Mouse (Mus musculus): ENCODE results near the gene Prkce. TPM values are rescaled to one million over a fixed set of nuclear protein-coding genes. Genes with fewer than 3 reads are reported as not detected.

Prkce gene
- polyA plus RNA-seq, 1 experiment = 4.8 TPM

- no peak overlapping the region for H3K4me3 ChIP-seq (replicated peaks; ENCODE audit: control insufficient read depth, low read depth, low read length)
- TF ChIP-seq CTCF (IDR thresholded peaks at IDR 0.05; ENCODE audit: control insufficient read depth, insufficient read depth, low read length) (no peak), POLR2A (IDR thresholded peaks at IDR 0.05; ENCODE audit: borderline replicate concordance, control insufficient read depth, low read depth, low read length) (no peak)
- 29% methylated on average over 6 of the region's 6 CpGs for WGBS
- H3K27ac ChIP-seq (ENCODE audit: control insufficient read depth, insufficient read depth, low read depth, low read length, poor library complexity) = no peak overlapping the region
- H3K4me1 ChIP-seq (ENCODE audit: control insufficient read depth, insufficient read depth, low read length) = no peaks in the 10 kb centered on the region
Measured at GRCm38 (mm10) chr17:86592991-86593586, 425.5 kb downstream of the Prkce start.

- 75% methylated on average over 9 of the region's 9 CpGs for WGBS
Measured at GRCm38 (mm10) chr17:86595526-86595925, 427.9 kb downstream of the Prkce start.

DNA sequence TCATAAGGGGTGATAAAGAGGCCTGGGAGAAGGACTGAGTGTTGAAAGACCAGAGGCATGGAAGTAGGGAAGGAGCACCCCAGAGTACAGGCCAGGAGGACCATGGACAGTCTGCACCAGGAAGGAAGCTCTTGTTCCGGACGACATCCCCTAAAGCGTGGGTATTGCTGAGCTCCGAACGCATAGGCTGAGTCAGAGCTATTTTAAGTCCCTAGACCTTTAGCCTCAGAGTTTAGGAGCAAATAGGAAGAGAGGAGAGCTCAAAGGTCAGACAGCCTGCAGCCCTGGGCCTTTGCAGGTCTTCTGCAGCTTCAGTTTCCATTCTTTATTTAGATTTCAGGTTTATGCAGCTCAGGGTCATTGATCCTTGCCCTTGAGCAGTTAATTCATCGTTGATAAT lies 433.5 kb downstream of the Prkce start:
- TF ChIP-seq POLR2A (IDR thresholded peaks at IDR 0.05; ENCODE audit: borderline replicate concordance, control insufficient read depth, low read depth, low read length) (no peak), CTCF (IDR thresholded peaks at IDR 0.05; ENCODE audit: control insufficient read depth, insufficient read depth, low read length) (no peak)
- WGBS = 75% methylated on average over 6 of the region's 6 CpGs
- H3K4me1 ChIP-seq (ENCODE audit: control insufficient read depth, insufficient read depth, low read length) = no peaks in the 10 kb centered on the region; the same call in 1 of the 2 replicates
- H3K4me3 ChIP-seq (replicated peaks; ENCODE audit: control insufficient read depth, low read depth, low read length) = no peak overlapping the region
- H3K27ac ChIP-seq (ENCODE audit: control insufficient read depth, insufficient read depth, low read depth, low read length, poor library complexity) = no peak overlapping the region

More at GRCm38 (mm10) chr17:86595526-86595925, 427.9 kb downstream of the Prkce start:
- Histone ChIP-seq H3K27ac (ENCODE audit: control insufficient read depth, insufficient read depth, low read depth, low read length, poor library complexity) (no peak overlapping the region), H3K4me3 (replicated peaks; ENCODE audit: control insufficient read depth, low read depth, low read length) (no peak overlapping the region), H3K4me1 (ENCODE audit: control insufficient read depth, insufficient read depth, low read length) (no peaks in the 10 kb centered on the region; the same call in 1 of the 2 replicates)
- no peak for TF ChIP-seq CTCF (IDR thresholded peaks at IDR 0.05; ENCODE audit: control insufficient read depth, insufficient read depth, low read length)

DNA sequence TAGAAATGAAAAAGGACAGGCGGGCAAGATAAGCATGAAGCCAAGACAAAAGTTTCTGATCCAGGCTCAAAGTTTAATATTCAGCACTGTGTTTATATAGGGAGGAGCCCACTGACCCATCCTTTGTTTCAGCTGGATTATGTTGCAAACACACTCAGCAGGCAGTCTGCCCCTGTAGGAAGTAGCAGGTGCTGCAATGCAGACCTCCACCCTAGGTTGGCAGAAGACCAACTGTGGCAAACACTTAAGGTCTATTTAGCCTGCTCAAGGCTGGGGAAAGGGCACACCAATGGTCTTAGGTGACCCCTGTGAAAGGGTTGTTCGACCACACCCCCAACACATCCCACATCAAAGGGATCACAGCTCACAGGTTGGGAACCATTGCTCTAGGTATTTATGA lies 434.3 kb downstream of the Prkce start:
- 83% methylated on average over 2 of the region's 2 CpGs for WGBS
- no peak overlapping the region for H3K27ac ChIP-seq (ENCODE audit: control insufficient read depth, insufficient read depth, low read depth, low read length, poor library complexity)
- TF ChIP-seq POLR2A (IDR thresholded peaks at IDR 0.05; ENCODE audit: borderline replicate concordance, control insufficient read depth, low read depth, low read length) = no peak
- no peak for TF ChIP-seq CTCF (IDR thresholded peaks at IDR 0.05; ENCODE audit: control insufficient read depth, insufficient read depth, low read length)
- H3K4me1 ChIP-seq (ENCODE audit: control insufficient read depth, insufficient read depth, low read length) = no peaks in the 10 kb centered on the region; the same call in 1 of the 2 replicates
- no peak overlapping the region for H3K4me3 ChIP-seq (replicated peaks; ENCODE audit: control insufficient read depth, low read depth, low read length)

DNA sequence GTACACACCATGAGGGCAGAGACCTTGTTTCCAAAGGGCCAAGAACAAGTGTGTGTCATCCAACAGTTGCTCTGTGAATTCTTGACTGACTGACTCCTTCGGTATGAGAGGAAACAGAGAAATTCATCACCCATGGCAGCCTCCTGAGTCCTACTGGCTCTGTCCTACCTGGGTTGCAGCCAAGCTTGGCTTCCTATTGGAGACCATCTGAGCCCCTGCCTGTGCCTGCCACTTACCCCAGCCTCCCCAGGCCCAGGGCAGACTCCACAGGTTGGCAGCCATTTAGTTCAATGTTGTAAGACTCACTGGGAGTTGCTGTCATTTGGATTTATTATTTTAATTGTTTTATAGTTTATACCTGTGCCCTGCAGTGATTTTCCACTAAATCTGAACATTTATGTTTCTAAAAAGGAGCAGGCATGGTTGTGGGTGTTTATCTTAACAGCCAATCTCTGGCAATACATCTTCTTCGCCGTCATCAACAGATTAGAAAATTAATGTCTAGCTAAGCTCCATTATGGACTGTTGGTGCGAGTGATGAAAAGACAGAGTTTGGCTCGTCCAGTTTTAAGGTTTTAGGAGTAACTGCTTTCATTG lies 436.4 kb downstream of the Prkce start:
- H3K27ac ChIP-seq (ENCODE audit: control insufficient read depth, insufficient read depth, low read depth, low read length, poor library complexity) = no peak overlapping the region
- TF ChIP-seq POLR2A (IDR thresholded peaks at IDR 0.05; ENCODE audit: borderline replicate concordance, control insufficient read depth, low read depth, low read length) (no peak), CTCF (IDR thresholded peaks at IDR 0.05; ENCODE audit: control insufficient read depth, insufficient read depth, low read length) (no peak)
- 80% methylated on average over 5 of the region's 5 CpGs for WGBS
- no peaks in the 10 kb centered on the region for H3K4me1 ChIP-seq (ENCODE audit: control insufficient read depth, insufficient read depth, low read length)
- H3K4me3 ChIP-seq (replicated peaks; ENCODE audit: control insufficient read depth, low read depth, low read length) = no peak overlapping the region

GRCm38 (mm10) chr17:86607981-86608380 lies 440.4 kb downstream of the Prkce start:
- no peak overlapping the region for H3K4me3 ChIP-seq (replicated peaks; ENCODE audit: control insufficient read depth, low read depth, low read length)
- TF ChIP-seq CTCF (IDR thresholded peaks at IDR 0.05; ENCODE audit: control insufficient read depth, insufficient read depth, low read length) (no peak), POLR2A (IDR thresholded peaks at IDR 0.05; ENCODE audit: borderline replicate concordance, control insufficient read depth, low read depth, low read length) (no peak)
- no peak overlapping the region for H3K27ac ChIP-seq (ENCODE audit: control insufficient read depth, insufficient read depth, low read depth, low read length, poor library complexity)
- H3K4me1 ChIP-seq (ENCODE audit: control insufficient read depth, insufficient read depth, low read length) = no peaks in the 10 kb centered on the region
- 81% methylated on average over 4 of the region's 4 CpGs for WGBS

DNA sequence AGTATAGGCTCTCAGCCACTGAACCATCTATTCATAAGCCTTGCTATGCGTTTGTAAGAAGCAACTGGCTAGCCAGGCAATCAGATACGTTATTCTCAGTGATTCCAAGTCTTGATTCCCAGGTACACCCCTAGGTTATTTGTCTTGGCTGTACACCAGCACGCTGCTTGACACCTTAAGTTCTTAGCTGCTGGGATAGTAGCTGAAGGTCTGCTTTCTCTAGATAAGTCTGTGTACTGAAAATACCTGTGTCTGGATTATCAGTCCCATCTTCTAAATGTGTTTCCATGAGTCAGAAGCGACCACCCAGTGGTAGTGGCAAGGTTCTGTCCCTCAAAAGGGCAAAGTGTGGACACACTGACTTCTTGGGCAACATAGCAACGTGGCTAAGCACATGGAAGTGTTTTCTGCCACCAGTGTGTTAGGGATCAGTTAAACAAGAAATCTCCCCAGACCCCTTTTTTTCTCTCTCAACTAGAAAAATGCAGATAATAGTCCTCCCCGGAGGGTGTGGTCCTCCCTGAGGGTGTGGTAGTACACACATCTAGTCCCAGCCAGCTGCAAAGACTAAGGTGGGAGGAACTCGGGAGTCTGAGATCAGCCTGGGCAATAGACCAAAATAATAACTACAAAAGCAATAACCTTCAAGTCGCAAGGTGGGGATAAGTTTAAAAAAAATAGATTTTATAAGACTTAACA lies 442.8 kb downstream of the Prkce start:
- H3K4me3 ChIP-seq (replicated peaks; ENCODE audit: control insufficient read depth, low read depth, low read length) = no peak overlapping the region
- 64% methylated on average over 8 of the region's 8 CpGs for WGBS
- H3K27ac ChIP-seq (ENCODE audit: control insufficient read depth, insufficient read depth, low read depth, low read length, poor library complexity) = no peak overlapping the region
- TF ChIP-seq POLR2A (IDR thresholded peaks at IDR 0.05; ENCODE audit: borderline replicate concordance, control insufficient read depth, low read depth, low read length) = no peak
- no peak for TF ChIP-seq CTCF (IDR thresholded peaks at IDR 0.05; ENCODE audit: control insufficient read depth, insufficient read depth, low read length)
- no peaks in the 10 kb centered on the region for H3K4me1 ChIP-seq (ENCODE audit: control insufficient read depth, insufficient read depth, low read length)

GRCm38 (mm10) chr17:86611772-86612171 lies 444.2 kb downstream of the Prkce start:
- 76% methylated on average over 5 of the region's 5 CpGs for WGBS

More at GRCm38 (mm10) chr17:86611772-86612171, 444.2 kb downstream of the Prkce start:
- Histone ChIP-seq H3K4me1 (ENCODE audit: control insufficient read depth, insufficient read depth, low read length) (no peaks in the 10 kb centered on the region), H3K4me3 (replicated peaks; ENCODE audit: control insufficient read depth, low read depth, low read length) (no peak overlapping the region), H3K27ac (ENCODE audit: control insufficient read depth, insufficient read depth, low read depth, low read length, poor library complexity) (no peak overlapping the region)
- TF ChIP-seq POLR2A (IDR thresholded peaks at IDR 0.05; ENCODE audit: borderline replicate concordance, control insufficient read depth, low read depth, low read length) (no peak), CTCF (IDR thresholded peaks at IDR 0.05; ENCODE audit: control insufficient read depth, insufficient read depth, low read length) (no peak)

Measured in bone marrow, adult 2 months (tissue).